In the genomic region with DNA sequence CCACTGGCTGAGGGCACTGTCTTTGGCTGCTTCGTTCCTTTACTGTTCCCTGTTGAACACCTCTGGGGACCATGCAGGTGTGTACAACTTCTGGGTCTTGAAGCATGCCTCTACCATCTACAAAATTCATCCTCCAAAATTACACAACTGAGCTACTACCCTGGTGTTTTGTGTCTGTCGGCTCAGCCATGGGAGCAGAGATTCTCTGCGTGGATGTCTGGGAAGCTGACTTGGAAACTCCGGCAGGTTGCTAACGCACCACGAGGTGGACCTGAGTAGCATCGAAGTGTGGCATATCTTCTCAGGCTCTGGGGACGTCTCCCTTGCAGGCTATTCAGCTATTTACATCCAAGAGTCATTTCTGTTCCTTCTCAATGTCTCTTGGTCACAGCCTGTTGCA, we compare ENCODE assay signal across 27 mouse cellular contexts.
"Had no signal": no experiment of that assay in that cellular context is flagged by ENCODE, and none has a peak within 500 bp of the region (broad histone marks: within the 10 kb centered on the region; RNA-seq: fewer than 3 reads in every experiment).

No protein-coding gene starts in this region.

- H3K9me3 ChIP-seq: limb, embryonic 10.5 days; limb, embryonic 12.5 days; limb, embryonic 15.5 days; liver, embryonic 12.5 days; liver, embryonic 13.5 days; liver, embryonic 15.5 days; lung, embryonic 15.5 days; midbrain, embryonic 10.5 days; midbrain, embryonic 15.5 days; neural tube, embryonic 12.5 days had no signal

- DNase-seq: left cerebral cortex, postnatal 4 days; liver; liver, embryonic 13.5 days; liver, postnatal 0 days; lung, adult 18-20 months; lung, adult 2 months; lung, embryonic 14.5 days; lung, postnatal 10 days; lung, postnatal 14 days; lung, postnatal 36 days; lung, postnatal 4 days had no signal

- H3K4me3 ChIP-seq: limb, embryonic 10.5 days; limb, embryonic 12.5 days; limb, embryonic 13.5 days; limb, embryonic 15.5 days; liver, embryonic 12.5 days; liver, embryonic 13.5 days; liver, embryonic 15.5 days; lung, embryonic 15.5 days; megakaryocyte, embryonic 14.5 days; midbrain, embryonic 10.5 days; midbrain, embryonic 12.5 days; midbrain, embryonic 13.5 days; midbrain, embryonic 15.5 days; myocyte; neural tube, embryonic 12.5 days had no signal

- H3K27me3 ChIP-seq: limb, embryonic 12.5 days; limb, embryonic 13.5 days; limb, embryonic 15.5 days; liver, embryonic 12.5 days; liver, embryonic 13.5 days; liver, embryonic 15.5 days; lung, embryonic 15.5 days; megakaryocyte, embryonic 14.5 days; midbrain, embryonic 13.5 days; midbrain, embryonic 15.5 days; neural tube, embryonic 12.5 days had no signal

- H3K4me1 ChIP-seq: limb, embryonic 12.5 days; limb, embryonic 13.5 days; limb, embryonic 15.5 days; liver, embryonic 12.5 days; liver, embryonic 13.5 days; liver, embryonic 15.5 days; lung, embryonic 15.5 days; midbrain, embryonic 15.5 days; neural tube, embryonic 12.5 days had no signal

- H3K36me3 ChIP-seq: limb, embryonic 10.5 days; limb, embryonic 12.5 days; limb, embryonic 13.5 days; limb, embryonic 15.5 days; liver, embryonic 12.5 days; liver, embryonic 13.5 days; liver, embryonic 15.5 days; lung, embryonic 15.5 days; midbrain, embryonic 10.5 days; midbrain, embryonic 12.5 days; midbrain, embryonic 13.5 days; midbrain, embryonic 15.5 days; neural tube, embryonic 12.5 days had no signal

- H3K27ac ChIP-seq: limb, embryonic 10.5 days; limb, embryonic 12.5 days; limb, embryonic 13.5 days; limb, embryonic 15.5 days; liver, embryonic 12.5 days; liver, embryonic 13.5 days; liver, embryonic 14.5 days; liver, embryonic 15.5 days; lung, embryonic 15.5 days; macrophage; midbrain, embryonic 12.5 days; midbrain, embryonic 13.5 days; midbrain, embryonic 15.5 days; neural tube, embryonic 12.5 days had no signal
